Mouse (Mus musculus): ENCODE results near the gene Cbx1. TPM values are rescaled to one million over a fixed set of nuclear protein-coding genes. Genes with fewer than 3 reads are reported as not detected.
A peak's percentile ranks its signal among the peaks of the same experiment; 100 is the strongest.
"Not testable (repeated sequence)": the region's sequence is repeated elsewhere in the genome, so short reads cannot be mapped to it uniquely, and the experiment has no call there.

Gene Cbx1
- polyA plus RNA-seq, 1 experiment from 2014 or later: 150 TPM

DNA sequence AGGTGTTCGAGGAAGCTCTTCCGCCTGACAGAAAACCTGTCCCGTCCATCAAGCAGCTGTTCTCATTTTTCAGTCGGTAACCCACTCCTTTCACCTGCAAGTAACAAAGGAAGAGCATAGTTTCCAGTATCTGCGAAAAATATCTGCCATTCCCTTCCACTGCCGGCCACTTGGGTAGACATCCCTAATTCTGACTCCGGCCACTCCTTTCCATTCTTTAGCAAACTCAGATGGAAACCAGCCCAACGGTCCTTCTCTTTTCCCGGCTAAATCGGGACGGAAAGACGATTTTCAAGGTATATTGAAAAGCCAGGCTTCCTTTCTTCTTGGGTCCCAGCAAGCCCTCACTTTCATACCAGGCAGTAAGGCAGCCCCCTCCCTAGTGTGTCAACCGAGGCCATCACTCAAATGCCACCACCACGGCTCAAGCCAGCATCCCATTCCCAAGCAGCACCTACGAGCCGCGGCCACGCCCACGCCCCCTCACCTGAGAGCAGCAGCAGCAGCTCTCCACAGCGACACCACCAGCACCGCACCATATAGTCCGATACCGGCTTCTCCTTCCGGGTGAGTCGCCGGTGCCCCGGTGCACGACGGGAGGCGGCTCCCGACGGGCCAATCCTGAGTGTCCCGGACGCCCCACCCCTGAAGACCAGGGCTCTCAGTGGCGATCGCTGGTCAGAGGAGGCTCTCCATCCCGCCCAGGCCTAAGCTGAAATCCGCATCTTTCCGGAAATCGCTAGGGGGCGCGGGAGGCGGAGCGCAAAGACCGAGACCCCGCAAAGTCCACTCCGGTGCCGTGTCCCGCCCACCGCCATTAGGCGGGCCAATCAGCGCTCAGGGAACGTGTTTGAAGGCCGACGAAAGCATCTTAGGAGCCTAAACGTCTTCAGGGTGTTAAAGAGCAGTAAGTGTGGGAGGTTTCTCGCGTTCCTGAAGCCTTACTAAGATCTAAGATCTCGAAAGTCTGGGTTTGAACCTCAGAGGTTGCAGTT lies 11.7 kb upstream of the Cbx1 start, which contains the start of gene Snx11:
TSS of gene Snx11 (minus strand) at position 592 of the 995 bp plus-strand sequence.
- H3K9ac ChIP-seq (ENCODE audit: low read length): peak within 1 kb of the TSS; percentile 66
- DNase-seq (ENCODE audit: low spot score) (peak; percentile 99), ATAC-seq (replicated peaks; ENCODE audit: low FRiP score) (peak; percentile 99)
- H3K36me3 ChIP-seq (ENCODE audit: control insufficient read depth, insufficient read depth, low read length): no peaks in the 10 kb centered on the region; the same call in 1 of the 2 replicates
- no peak within 1 kb of the TSS for H3K27ac ChIP-seq (ENCODE audit: low read depth, low read length)
- H3K9me3 ChIP-seq (ENCODE audit: control insufficient read depth, low read length): no peaks in the 10 kb centered on the region
- H3K4me2 ChIP-seq (ENCODE audit: low read depth, low read length, severe bottlenecking): peak within 1 kb of the TSS; percentile 69
- H3K27me3 ChIP-seq (ENCODE audit: control insufficient read depth, insufficient read depth, low read length): no peaks in the 10 kb centered on the region
- H3K4me1 ChIP-seq (replicated peaks; ENCODE audit: control insufficient read depth, insufficient read depth, low read length): peaks cover 4% of the 10 kb centered on the region; the same call in 1 of the 2 replicates
- 2% methylated on average over 59 of the region's 59 CpGs for WGBS
- H3K4me3 ChIP-seq (ENCODE audit: low read depth, low read length): peak within 1 kb of the TSS; percentile 76

DNA sequence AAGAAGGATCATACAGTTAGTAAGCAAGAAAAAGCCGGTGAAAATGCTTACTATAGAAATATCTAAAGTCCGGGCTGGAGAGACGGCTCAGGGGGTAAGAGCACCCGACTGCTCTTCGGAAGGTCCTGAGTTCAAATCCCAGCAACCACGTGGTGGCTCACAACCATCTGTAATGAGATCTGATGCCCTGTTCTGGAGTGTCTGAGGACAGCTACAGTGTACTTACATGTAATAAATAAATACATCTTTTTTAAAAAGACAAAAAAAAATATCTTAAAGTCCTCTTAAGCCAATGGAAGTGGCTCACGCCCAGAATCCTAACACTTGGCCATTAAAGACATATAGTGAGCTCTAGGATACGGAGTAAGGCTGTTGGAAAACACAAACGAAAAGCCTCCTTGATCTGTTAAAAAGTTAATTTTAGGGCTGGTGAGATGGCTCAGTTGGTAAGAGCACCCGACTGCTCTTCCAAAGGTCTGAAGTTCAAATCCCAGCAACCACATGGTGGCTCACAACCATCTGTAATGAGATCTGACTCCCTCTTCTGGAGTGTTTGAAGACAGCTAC lies 10.8 kb upstream of the Cbx1 start:
- H3K27me3 ChIP-seq (ENCODE audit: control insufficient read depth, insufficient read depth, low read length); H3K4me1 ChIP-seq (replicated peaks; ENCODE audit: control insufficient read depth, insufficient read depth, low read length); H3K36me3 ChIP-seq (ENCODE audit: control insufficient read depth, insufficient read depth, low read length); H3K27ac ChIP-seq (ENCODE audit: low read depth, low read length); H3K9me3 ChIP-seq (ENCODE audit: control insufficient read depth, low read length); DNase-seq (ENCODE audit: low spot score); ATAC-seq (replicated peaks; ENCODE audit: low FRiP score): not testable (repeated sequence)
- WGBS: 67% methylated on average over 10 of the region's 10 CpGs
- peak overlapping the region; percentile 69 for H3K4me2 ChIP-seq (ENCODE audit: low read depth, low read length, severe bottlenecking)
- H3K9ac ChIP-seq (ENCODE audit: low read length): peak overlapping the region; percentile 61; the same call in 1 of the 2 replicates
- H3K4me3 ChIP-seq (ENCODE audit: low read depth, low read length): peak overlapping the region; percentile 76

DNA sequence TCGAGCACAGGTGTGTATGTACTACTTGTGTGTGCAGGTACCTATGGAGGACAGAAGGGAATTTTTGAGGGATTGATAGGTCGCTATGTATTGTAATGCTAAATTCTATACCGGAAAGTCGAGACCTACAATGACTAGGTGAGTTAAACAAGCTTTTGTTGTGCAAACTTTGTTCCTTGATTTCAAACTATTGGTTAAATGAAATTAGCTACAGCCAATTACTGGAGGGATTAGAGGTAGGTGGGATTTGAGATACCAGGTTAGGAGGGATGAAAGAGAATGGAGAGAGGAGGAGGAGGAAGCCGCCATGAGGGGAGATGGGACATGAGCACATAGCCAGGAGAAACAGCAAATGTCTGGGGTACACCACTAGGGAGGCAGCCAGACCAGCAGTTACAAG lies 8.6 kb upstream of the Cbx1 start:
- H3K4me2 ChIP-seq (ENCODE audit: low read depth, low read length, severe bottlenecking): no peak overlapping the region
- 80% methylated on average over 5 of the region's 5 CpGs for WGBS
- no peak overlapping the region for H3K9ac ChIP-seq (ENCODE audit: low read length)
- ATAC-seq (replicated peaks; ENCODE audit: low FRiP score): no peak
- no peak overlapping the region for H3K27ac ChIP-seq (ENCODE audit: low read depth, low read length)
- H3K36me3 ChIP-seq (ENCODE audit: control insufficient read depth, insufficient read depth, low read length): no peaks in the 10 kb centered on the region
- DNase-seq (ENCODE audit: low spot score): no peak
- H3K4me3 ChIP-seq (ENCODE audit: low read depth, low read length): no peak overlapping the region
- H3K27me3 ChIP-seq (ENCODE audit: control insufficient read depth, insufficient read depth, low read length): no peaks in the 10 kb centered on the region
- peaks cover 4% of the 10 kb centered on the region; the same call in 1 of the 2 replicates for H3K4me1 ChIP-seq (replicated peaks; ENCODE audit: control insufficient read depth, insufficient read depth, low read length)
- H3K9me3 ChIP-seq (ENCODE audit: control insufficient read depth, low read length): no peaks in the 10 kb centered on the region

DNA sequence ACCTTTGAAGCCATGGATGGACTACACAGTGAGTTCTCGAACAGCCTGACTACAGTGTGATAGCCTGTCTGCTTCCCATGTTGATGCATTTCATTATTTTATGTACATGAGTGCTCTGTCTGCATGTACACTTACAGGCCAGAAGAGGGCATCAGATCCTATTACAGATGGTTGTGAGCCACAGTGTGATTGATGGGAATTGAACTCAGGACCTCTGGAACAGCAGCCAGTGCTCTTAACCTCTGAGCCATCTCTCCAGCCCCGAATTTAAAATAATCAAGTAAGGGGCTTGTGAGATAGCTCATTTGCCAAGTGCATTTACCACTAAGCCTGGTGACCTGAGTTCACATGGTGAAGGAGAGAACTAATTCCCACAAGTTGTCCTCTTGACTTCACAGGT lies 7.5 kb upstream of the Cbx1 start:
- no peak overlapping the region for H3K4me2 ChIP-seq (ENCODE audit: low read depth, low read length, severe bottlenecking)
- no peak for DNase-seq (ENCODE audit: low spot score)
- no peaks in the 10 kb centered on the region for H3K9me3 ChIP-seq (ENCODE audit: control insufficient read depth, low read length)
- peaks cover 2% of the 10 kb centered on the region; the same call in 1 of the 2 replicates for H3K4me1 ChIP-seq (replicated peaks; ENCODE audit: control insufficient read depth, insufficient read depth, low read length)
- no peak overlapping the region for H3K27ac ChIP-seq (ENCODE audit: low read depth, low read length)
- H3K4me3 ChIP-seq (ENCODE audit: low read depth, low read length): no peak overlapping the region
- no peaks in the 10 kb centered on the region for H3K27me3 ChIP-seq (ENCODE audit: control insufficient read depth, insufficient read depth, low read length)
- 76% methylated on average over 2 of the region's 2 CpGs for WGBS
- no peak overlapping the region for H3K9ac ChIP-seq (ENCODE audit: low read length)
- H3K36me3 ChIP-seq (ENCODE audit: control insufficient read depth, insufficient read depth, low read length): no peaks in the 10 kb centered on the region
- no peak for ATAC-seq (replicated peaks; ENCODE audit: low FRiP score)

DNA sequence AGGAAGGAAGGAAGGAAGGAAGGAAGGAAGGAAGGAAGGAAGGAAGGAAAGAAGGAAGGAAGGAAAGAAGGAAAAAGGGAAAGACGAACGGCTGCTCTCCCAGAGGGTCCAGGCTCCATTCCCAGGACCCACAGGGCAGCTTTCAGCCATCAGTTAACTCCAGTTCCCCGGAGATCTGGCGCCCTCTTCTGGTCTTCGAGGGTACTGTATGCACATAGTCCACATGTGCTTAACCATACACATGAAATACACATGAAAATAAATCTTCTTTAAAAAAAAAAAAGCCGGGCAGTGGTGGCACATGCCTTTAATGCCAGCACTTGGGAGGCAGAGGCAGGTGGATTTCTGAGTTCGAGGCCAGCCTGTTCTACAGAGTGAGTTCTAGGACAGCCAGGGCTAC lies 4.1 kb upstream of the Cbx1 start:
- not testable (repeated sequence) for H3K4me2 ChIP-seq (ENCODE audit: low read depth, low read length, severe bottlenecking); ATAC-seq (replicated peaks; ENCODE audit: low FRiP score)
- 20% methylated on average over 7 of the region's 7 CpGs for WGBS

DNA sequence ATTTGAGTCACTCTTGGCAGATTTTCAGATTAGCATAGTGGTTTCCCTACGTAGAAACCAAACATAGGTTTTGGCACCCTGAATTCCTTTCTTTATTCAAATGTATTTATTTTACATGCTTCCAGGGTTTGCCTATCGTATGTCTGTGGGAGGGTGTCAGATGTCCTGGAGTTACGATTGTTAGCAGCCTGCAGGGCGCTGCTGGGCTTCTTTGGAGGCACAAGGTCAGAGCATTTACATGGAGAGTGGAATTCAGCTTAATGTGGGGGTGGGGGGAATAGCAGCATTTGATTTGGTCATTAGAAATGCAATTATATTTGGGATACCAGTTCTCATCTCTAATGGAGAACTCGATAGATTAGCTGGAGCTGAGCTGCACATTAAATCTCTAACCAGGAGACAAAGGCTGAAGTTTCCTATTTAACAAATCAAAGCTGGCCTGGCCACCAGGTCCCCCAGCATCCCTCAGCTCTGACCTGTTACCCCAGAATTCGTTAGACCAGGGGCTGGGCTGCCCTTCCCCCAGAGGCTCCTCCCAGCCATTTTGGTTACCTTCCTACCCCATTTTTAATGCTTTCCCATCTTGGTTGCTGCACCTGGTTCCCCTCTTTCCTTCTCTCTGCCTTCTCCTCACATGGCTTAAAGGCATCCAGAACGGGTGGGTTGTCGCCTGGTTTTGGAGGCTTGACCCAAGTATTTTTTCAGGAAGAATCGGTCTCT lies 2.0 kb upstream of the Cbx1 start:
- Histone ChIP-seq H3K27me3 (ENCODE audit: control insufficient read depth, insufficient read depth, low read length) (no peaks in the 10 kb centered on the region), H3K4me1 (replicated peaks; ENCODE audit: control insufficient read depth, insufficient read depth, low read length) (peaks cover 9% of the 10 kb centered on the region), H3K9ac (ENCODE audit: low read length) (no peak overlapping the region), H3K27ac (ENCODE audit: low read depth, low read length) (no peak overlapping the region), H3K4me3 (ENCODE audit: low read depth, low read length) (no peak overlapping the region), H3K4me2 (ENCODE audit: low read depth, low read length, severe bottlenecking) (no peak overlapping the region), H3K36me3 (ENCODE audit: control insufficient read depth, insufficient read depth, low read length) (no peaks in the 10 kb centered on the region), H3K9me3 (ENCODE audit: control insufficient read depth, low read length) (no peaks in the 10 kb centered on the region)
- no peak for ATAC-seq (replicated peaks; ENCODE audit: low FRiP score)
- DNase-seq (ENCODE audit: low spot score): no peak
- WGBS: 35% methylated on average over 9 of the region's 9 CpGs

More for the DNA sequence above, 4.1 kb upstream of the Cbx1 start:
- not testable (repeated sequence) for H3K9ac ChIP-seq (ENCODE audit: low read length); H3K4me1 ChIP-seq (replicated peaks; ENCODE audit: control insufficient read depth, insufficient read depth, low read length); H3K27ac ChIP-seq (ENCODE audit: low read depth, low read length); H3K27me3 ChIP-seq (ENCODE audit: control insufficient read depth, insufficient read depth, low read length); H3K9me3 ChIP-seq (ENCODE audit: control insufficient read depth, low read length); H3K4me3 ChIP-seq (ENCODE audit: low read depth, low read length); H3K36me3 ChIP-seq (ENCODE audit: control insufficient read depth, insufficient read depth, low read length)
- DNase-seq (ENCODE audit: low spot score): peak; percentile 90

DNA sequence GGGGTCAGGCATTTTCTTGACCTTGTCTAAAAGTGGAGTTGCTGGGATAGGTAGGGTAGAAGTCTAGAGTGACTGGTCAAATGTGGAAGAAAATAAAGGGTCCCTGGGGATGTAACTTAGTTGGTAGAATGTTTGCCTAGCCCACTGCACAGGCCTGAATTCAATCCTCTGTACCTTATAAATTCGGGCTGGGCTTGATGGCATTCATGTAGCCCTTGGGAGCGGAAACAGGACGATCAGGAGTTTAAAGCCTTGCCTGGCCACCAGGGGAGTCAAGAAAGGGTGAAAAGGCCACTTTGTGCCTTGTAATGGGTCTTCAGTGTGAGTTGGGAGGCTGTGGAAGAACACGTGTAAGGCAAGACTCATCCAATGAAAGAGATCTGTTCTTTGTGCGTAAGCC lies 1.1 kb downstream of the Cbx1 start:
- Histone ChIP-seq H3K4me2 (ENCODE audit: low read depth, low read length, severe bottlenecking) (peak overlapping the region; percentile 89), H3K9ac (ENCODE audit: low read length) (peak overlapping the region; percentile 97), H3K4me3 (ENCODE audit: low read depth, low read length) (peak overlapping the region; percentile 93), H3K27ac (ENCODE audit: low read depth, low read length) (no peak overlapping the region), H3K36me3 (ENCODE audit: control insufficient read depth, insufficient read depth, low read length) (no peaks in the 10 kb centered on the region), H3K27me3 (ENCODE audit: control insufficient read depth, insufficient read depth, low read length) (no peaks in the 10 kb centered on the region), H3K4me1 (replicated peaks; ENCODE audit: control insufficient read depth, insufficient read depth, low read length) (peaks cover 9% of the 10 kb centered on the region), H3K9me3 (ENCODE audit: control insufficient read depth, low read length) (no peaks in the 10 kb centered on the region)
- ATAC-seq (replicated peaks; ENCODE audit: low FRiP score): no peak
- no peak for DNase-seq (ENCODE audit: low spot score)
- 5% methylated on average over 5 of the region's 5 CpGs for WGBS

DNA sequence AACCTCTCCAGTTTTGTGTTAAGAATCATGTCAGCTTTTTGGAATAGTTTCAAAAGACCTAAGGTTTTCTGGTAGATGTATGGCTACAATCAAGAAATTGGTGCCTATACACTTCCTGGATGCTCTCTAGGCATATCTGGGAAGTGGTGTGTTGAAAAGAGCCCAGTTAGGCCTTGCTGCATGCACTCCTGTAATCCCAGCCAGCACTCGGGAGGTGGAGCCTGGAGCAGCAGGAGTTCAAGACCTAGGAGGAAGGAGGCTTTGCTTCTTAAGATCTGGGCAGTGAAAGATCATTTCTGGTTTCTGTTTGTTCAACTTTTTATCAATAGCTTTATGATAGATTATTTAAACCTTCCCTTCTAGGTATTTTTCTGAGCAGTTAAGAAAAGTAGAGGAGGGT lies 1.8 kb downstream of the Cbx1 start:
- Histone ChIP-seq H3K4me2 (ENCODE audit: low read depth, low read length, severe bottlenecking) (peak overlapping the region; percentile 89), H3K9ac (ENCODE audit: low read length) (peak overlapping the region; percentile 47), H3K36me3 (ENCODE audit: control insufficient read depth, insufficient read depth, low read length) (no peaks in the 10 kb centered on the region; the same call in 1 of the 2 replicates), H3K27me3 (ENCODE audit: control insufficient read depth, insufficient read depth, low read length) (no peaks in the 10 kb centered on the region), H3K4me1 (replicated peaks; ENCODE audit: control insufficient read depth, insufficient read depth, low read length) (peaks cover 9% of the 10 kb centered on the region), H3K4me3 (ENCODE audit: low read depth, low read length) (peak overlapping the region; percentile 93), H3K9me3 (ENCODE audit: control insufficient read depth, low read length) (no peaks in the 10 kb centered on the region), H3K27ac (ENCODE audit: low read depth, low read length) (no peak overlapping the region)
- WGBS: 0% methylated on average over 1 of the region's 1 CpGs
- ATAC-seq (replicated peaks; ENCODE audit: low FRiP score) (no peak), DNase-seq (ENCODE audit: low spot score) (no peak)
